Mouse (Mus musculus) frontal cortex, postnatal 10 days (tissue): Measurements from ENCODE around the gene Garem2.

Experiments used
- DNase-seq, 2 experiments: peaks; one replicate each; pipeline ENCODE4 v3.0.0; 2022; ENCODE audit warnings: low spot score in 2 of 2, mixed read lengths in 1 of 2

Gene Garem2

GRCm38 (mm10) chr5:30153222-30153621, 48.3 kb downstream of the Garem2 start:
- no peak for DNase-seq

GRCm38 (mm10) chr5:30154013-30154412, 49.1 kb downstream of the Garem2 start:
- DNase-seq: no peak

- peak; percentile 81 to 91 for DNase-seq
Observed at GRCm38 (mm10) chr5:30154474-30155394, 49.8 kb downstream of the Garem2 start, which contains the start of the genes Hadha and Hadhb. Hadha (minus strand) TSS chr5:30155162. Hadhb (plus strand) TSS chr5:30155248.

- DNase-seq: no peak
Observed at GRCm38 (mm10) chr5:30155395-30155792, 50.4 kb downstream of the Garem2 start.

- no peak for DNase-seq
Observed at GRCm38 (mm10) chr5:30155821-30156629, 51.1 kb downstream of the Garem2 start.

- DNase-seq: no peak
Observed at GRCm38 (mm10) chr5:30159601-30160000, 54.6 kb downstream of the Garem2 start.

- DNase-seq: no peak
Observed at GRCm38 (mm10) chr5:30161836-30162235, 56.9 kb downstream of the Garem2 start.

GRCm38 (mm10) chr5:30162339-30162738, 57.4 kb downstream of the Garem2 start:
- DNase-seq: no peak

GRCm38 (mm10) chr5:30165234-30165946, 60.4 kb downstream of the Garem2 start:
- DNase-seq: no peak
